ENCODE assay signal across 9 mouse cellular contexts in the genomic region with DNA sequence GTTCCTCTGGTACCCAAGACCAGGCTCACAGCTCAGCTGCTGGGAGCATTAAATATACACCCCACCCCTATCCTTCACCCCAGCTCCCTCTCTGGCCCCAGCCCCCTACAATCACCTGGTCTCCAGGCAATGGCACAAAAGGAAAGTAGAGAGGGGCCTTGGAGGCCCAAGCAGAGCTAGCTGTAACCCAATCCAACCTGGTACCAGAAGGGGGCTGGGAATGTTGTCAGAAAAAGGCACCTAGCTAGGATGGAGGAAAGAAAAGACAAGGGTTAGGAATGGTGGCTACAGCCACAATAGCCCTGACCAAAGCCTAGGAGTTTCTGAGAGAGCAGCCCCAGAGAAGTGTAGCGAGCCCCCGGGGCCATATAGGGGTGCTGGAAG. TPM values are rescaled to one million over a fixed set of nuclear protein-coding genes. Genes with fewer than 3 reads are reported as not detected.
DNase-seq lines count a peak whose midpoint lies in the region; ATAC-seq and TF ChIP-seq lines count a peak whose summit lies in the region.
"Had no signal": no experiment of that assay in that cellular context is flagged by ENCODE, and none has a peak within 500 bp of the region (broad histone marks: within the 10 kb centered on the region; RNA-seq: fewer than 3 reads in every experiment).

No protein-coding gene starts in this region.

- H3K4me2 ChIP-seq in heart, embryonic 13.5 days: peak overlapping the region; percentile 84
- H3K4me2 ChIP-seq in hindbrain, embryonic 12.5 days (replicated peaks): peak overlapping the region; percentile 73
- H3K4me2 ChIP-seq in midbrain, embryonic 13.5 days (replicated peaks): peak overlapping the region; percentile 79; the same call in 1 of the 2 replicates

- peak overlapping the region; percentile 99 for H3K27ac ChIP-seq in heart, embryonic 13.5 days (replicated peaks)
- peak overlapping the region; percentile 20 for H3K27ac ChIP-seq in cortical plate, adult 2 months (ENCODE audit: insufficient read depth, low read length)
- peak overlapping the region; percentile 98 for H3K27ac ChIP-seq in hindbrain, embryonic 12.5 days
- H3K27ac ChIP-seq in midbrain, embryonic 13.5 days: peak overlapping the region; percentile 98

- peaks cover 35% of the 10 kb centered on the region for H3K27me3 ChIP-seq in heart, embryonic 13.5 days (replicated peaks)
- peaks cover 10% of the 10 kb centered on the region for H3K27me3 ChIP-seq in hindbrain, embryonic 12.5 days
- no peaks in the 10 kb centered on the region for H3K27me3 ChIP-seq in midbrain, embryonic 13.5 days

- H3K9ac ChIP-seq in heart, embryonic 13.5 days: peak overlapping the region; percentile 98
- no peak overlapping the region for H3K9ac ChIP-seq in hindbrain, embryonic 12.5 days
- no peak overlapping the region for H3K9ac ChIP-seq in midbrain, embryonic 13.5 days (replicated peaks)

- no peak for TF ChIP-seq POLR2A in cortical plate, adult 2 months (IDR thresholded peaks at IDR 0.05; ENCODE audit: extremely low read depth, insufficient read depth, low read length)

- no peaks in the 10 kb centered on the region for H3K9me3 ChIP-seq in heart, embryonic 13.5 days
- H3K9me3 ChIP-seq in hindbrain, embryonic 12.5 days (replicated peaks): no peaks in the 10 kb centered on the region
- H3K9me3 ChIP-seq in midbrain, embryonic 13.5 days: no peaks in the 10 kb centered on the region

- 0 out of 2 replicates have a peak, but pooled peaks cover under 1% of the 10 kb centered on the region for H3K36me3 ChIP-seq in heart, embryonic 13.5 days
- H3K36me3 ChIP-seq in hindbrain, embryonic 12.5 days: no peaks in the 10 kb centered on the region
- H3K36me3 ChIP-seq in midbrain, embryonic 13.5 days: no peaks in the 10 kb centered on the region

- peak overlapping the region; percentile 18 for H3K4me3 ChIP-seq in heart, embryonic 13.5 days
- no peak overlapping the region for H3K4me3 ChIP-seq in cortical plate, adult 2 months (ENCODE audit: insufficient read depth, low read length)
- H3K4me3 ChIP-seq in hindbrain, embryonic 12.5 days: no peak overlapping the region
- H3K4me3 ChIP-seq in midbrain, embryonic 13.5 days (replicated peaks): no peak overlapping the region

- WGBS in heart, embryonic 13.5 days: 47% methylated on average over 2 of the region's 2 CpGs
- 59% methylated on average over 2 of the region's 2 CpGs for WGBS in hindbrain, embryonic 12.5 days
- WGBS in midbrain, embryonic 13.5 days: 58% methylated on average over 2 of the region's 2 CpGs

- intact Hi-C loops in heart, postnatal 10 days (cut with DNase I): loop anchor here (1.0 to 10.0 kb wide), 7 partner anchors 18 to 264 kb away; partner anchors contain the start of genes C1rb, C1rl, Grcc10 and Lpcat3

- ATAC-seq in heart, embryonic 13.5 days (ENCODE audit: extremely low read depth, insufficient number of reproducible peaks, low FRiP score, low TSS enrichment): no peak
- ATAC-seq in hindbrain, embryonic 12.5 days (ENCODE audit: low FRiP score): no peak
- no peak for ATAC-seq in midbrain, embryonic 13.5 days

- no peak for DNase-seq in heart, postnatal 10 days
- DNase-seq in urinary bladder, postnatal 14 days (ENCODE audit: low spot score): no peak
- no peak for DNase-seq in layer of hippocampus, adult 11-12 months (ENCODE audit: low spot score)
- no peak for DNase-seq in spleen, adult 12 weeks (ENCODE audit: low spot score)

- peaks cover 43% of the 10 kb centered on the region for H3K4me1 ChIP-seq in heart, embryonic 13.5 days
- peaks cover 4% of the 10 kb centered on the region for H3K4me1 ChIP-seq in cortical plate, adult 2 months (ENCODE audit: control insufficient read depth, insufficient read depth, low read length)
- peaks cover 39% of the 10 kb centered on the region for H3K4me1 ChIP-seq in hindbrain, embryonic 12.5 days
- peaks cover 44% of the 10 kb centered on the region for H3K4me1 ChIP-seq in midbrain, embryonic 13.5 days (replicated peaks)

- TF ChIP-seq CTCF in cortical plate, adult 2 months (IDR thresholded peaks at IDR 0.05; ENCODE audit: extremely low read depth, insufficient read depth, low read length): no peak

RNA-seq across cellular contexts. Expression of gene Atn1, which starts 2.5 kb away (rescaled TPM):
- 7.8 and 9.4 TPM in 2 replicates for polyA plus RNA-seq in heart, embryonic 13.5 days (2015; fragmentation: Nextera tagmentation; extraction: Ambion mirVana)
- 10 to 100 TPM; 59.4 to 59.7 TPM for total RNA-seq in heart, postnatal 10 days (2021)
- polyA plus RNA-seq in cortical plate, adult 2 months (2012; rRNA removed): 60.7 and 63.3 TPM in 2 replicates
- 20.3 and 20.6 TPM in 2 replicates for polyA plus RNA-seq in hindbrain, embryonic 12.5 days (2016; fragmentation: Nextera tagmentation; extraction: Ambion mirVana)
- polyA plus RNA-seq in midbrain, embryonic 13.5 days (2015; fragmentation: Nextera tagmentation; extraction: Ambion mirVana): 21.5 and 25.4 TPM in 2 replicates

RNA-seq across cellular contexts. Expression of gene Gm45234, which starts 3.0 kb away (rescaled TPM):
- not detected in 2 replicates for polyA plus RNA-seq in heart, embryonic 13.5 days (2015; fragmentation: Nextera tagmentation; extraction: Ambion mirVana)
- total RNA-seq in heart, postnatal 10 days (2021): under 1 TPM in 1 of 2 experiments, not detected in 1; 0.98 TPM
- polyA plus RNA-seq in cortical plate, adult 2 months (2012; rRNA removed): not detected in 2 replicates
- polyA plus RNA-seq in hindbrain, embryonic 12.5 days (2016; fragmentation: Nextera tagmentation; extraction: Ambion mirVana): not detected in 2 replicates
- not detected in 2 replicates for polyA plus RNA-seq in midbrain, embryonic 13.5 days (2015; fragmentation: Nextera tagmentation; extraction: Ambion mirVana)
- polyA plus RNA-seq: liver, embryonic 16.5 days had no signal

RNA-seq across cellular contexts. Expression of gene Eno2, which starts 10.6 kb away (rescaled TPM):
- polyA plus RNA-seq in heart, embryonic 13.5 days (2015; fragmentation: Nextera tagmentation; extraction: Ambion mirVana): 4.6 and 4.9 TPM in 2 replicates
- 1 to 10 TPM; 3.4 to 3.7 TPM for total RNA-seq in heart, postnatal 10 days (2021)
- 741 and 755 TPM in 2 replicates for polyA plus RNA-seq in cortical plate, adult 2 months (2012; rRNA removed)
- polyA plus RNA-seq in hindbrain, embryonic 12.5 days (2016; fragmentation: Nextera tagmentation; extraction: Ambion mirVana): 18.7 and 19.6 TPM in 2 replicates
- polyA plus RNA-seq in midbrain, embryonic 13.5 days (2015; fragmentation: Nextera tagmentation; extraction: Ambion mirVana): 27.5 and 29.7 TPM in 2 replicates

RNA-seq across cellular contexts. Expression of gene Grcc10, which starts 17.7 kb away (rescaled TPM):
- 364 and 411 TPM in 2 replicates for polyA plus RNA-seq in heart, embryonic 13.5 days (2015; fragmentation: Nextera tagmentation; extraction: Ambion mirVana)
- 100 to 1,000 TPM; 322 to 335 TPM for total RNA-seq in heart, postnatal 10 days (2021)
- 340 and 352 TPM in 2 replicates for polyA plus RNA-seq in cortical plate, adult 2 months (2012; rRNA removed)
- polyA plus RNA-seq in hindbrain, embryonic 12.5 days (2016; fragmentation: Nextera tagmentation; extraction: Ambion mirVana): 519 and 565 TPM in 2 replicates
- polyA plus RNA-seq in midbrain, embryonic 13.5 days (2015; fragmentation: Nextera tagmentation; extraction: Ambion mirVana): 710 and 725 TPM in 2 replicates

RNA-seq across cellular contexts. Expression of gene Ptpn6, which starts 20.3 kb away (rescaled TPM):
- polyA plus RNA-seq in heart, embryonic 13.5 days (2015; fragmentation: Nextera tagmentation; extraction: Ambion mirVana): 5.3 and 5.6 TPM in 2 replicates
- 1 to 10 TPM; 5.0 to 6.0 TPM for total RNA-seq in heart, postnatal 10 days (2021)
- polyA plus RNA-seq in cortical plate, adult 2 months (2012; rRNA removed): 6.3 and 6.5 TPM in 2 replicates
- 5.6 TPM in 2 replicates for polyA plus RNA-seq in hindbrain, embryonic 12.5 days (2016; fragmentation: Nextera tagmentation; extraction: Ambion mirVana)
- 3.4 and 4.1 TPM in 2 replicates for polyA plus RNA-seq in midbrain, embryonic 13.5 days (2015; fragmentation: Nextera tagmentation; extraction: Ambion mirVana)

Comparison
In these comparisons a context has a peak if more than half of its experiments do, and no peak if none do; other contexts are left out.
1. H3K27ac ChIP-seq: peak in every context shown above with its lines; median percentile 99 in heart, embryonic 13.5 days; 98 in hindbrain, embryonic 12.5 days; 98 in midbrain, embryonic 13.5 days; 20 in cortical plate, adult 2 months.
2. RNA of gene Eno2, which starts 10.6 kb away (polyA plus RNA-seq): 741 to 755 TPM in cortical plate, adult 2 months; 27.5 to 29.7 TPM in midbrain, embryonic 13.5 days, 18.7 to 19.6 TPM in hindbrain, embryonic 12.5 days and 4.6 to 4.9 TPM in heart, embryonic 13.5 days; every median in the first group is over 10 times any median in the second.
3. Peak in every context shown above with its lines, with median percentiles within 50 percentile points of each other: H3K4me2 ChIP-seq.